Mouse (Mus musculus): ENCODE results near the gene Cpm.

Cpm gene

DNA sequence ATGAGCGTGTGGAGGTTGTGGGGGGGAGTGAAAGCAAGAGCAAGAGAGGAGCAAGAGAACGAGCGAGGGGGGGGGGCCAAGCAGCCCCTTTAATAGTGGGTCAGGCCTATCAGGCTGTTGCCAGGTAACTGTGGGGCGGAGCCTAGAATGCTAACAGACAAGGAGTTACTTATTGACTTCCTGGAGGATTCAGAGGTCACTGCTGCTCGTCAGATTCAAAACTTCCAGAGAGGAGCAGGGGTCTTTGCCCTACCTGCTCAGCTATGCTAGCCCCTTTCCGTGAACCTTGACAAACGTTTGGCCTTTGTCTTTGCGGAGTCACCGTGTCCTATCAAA lies 34.5 kb downstream of the Cpm start:
- DNase-seq (ENCODE audit: low spot score), result no peak

DNA sequence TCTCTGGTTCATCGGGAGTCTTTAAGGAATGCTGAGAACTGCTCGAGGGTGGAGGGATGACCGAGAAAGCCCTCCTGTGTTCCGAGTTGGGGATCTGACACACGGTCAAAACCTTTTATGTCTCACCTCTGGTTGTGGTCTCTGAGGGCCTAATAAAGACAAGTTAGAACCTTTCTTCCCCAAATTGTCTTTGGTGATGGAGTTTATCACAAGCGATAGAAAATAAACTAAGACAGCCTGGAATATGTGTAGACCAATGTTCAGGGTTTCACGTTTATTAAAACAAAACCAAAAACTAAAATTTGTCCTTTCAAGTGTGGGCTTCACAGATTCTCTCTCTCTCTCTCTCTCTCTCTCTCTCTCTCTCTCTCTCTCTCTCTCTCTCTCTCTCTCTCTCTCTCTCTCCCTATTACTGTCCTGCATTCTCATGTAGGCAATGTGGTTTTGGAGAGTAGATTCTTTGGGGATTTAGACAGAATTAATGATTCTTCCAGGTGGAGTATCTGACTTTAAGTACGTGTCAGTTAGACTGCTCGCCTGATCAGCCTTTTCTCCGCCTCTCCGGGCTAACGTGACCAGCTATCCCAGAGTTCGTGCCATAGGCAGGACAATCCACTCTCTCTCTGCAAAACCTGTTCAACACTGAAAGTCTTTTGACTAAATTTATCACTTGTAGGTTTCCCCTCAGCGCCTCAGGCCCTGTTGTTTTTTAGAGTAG lies 35.1 kb downstream of the Cpm start:
- DNase-seq (ENCODE audit: low spot score), result no peak

DNA sequence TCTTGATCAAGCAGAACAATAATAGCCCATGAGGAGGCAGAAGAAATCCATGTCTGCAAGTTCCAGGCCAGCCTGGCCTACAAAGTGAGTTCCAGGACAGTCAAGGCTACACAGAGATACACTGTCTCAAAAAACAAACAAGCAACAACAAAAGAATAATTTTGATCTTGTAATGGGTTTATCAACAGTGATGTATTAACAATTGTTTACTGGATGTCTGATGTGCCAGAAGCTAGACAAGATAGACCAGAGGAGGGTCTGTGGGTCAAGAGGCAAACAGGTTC lies 35.6 kb downstream of the Cpm start:
- DNase-seq (ENCODE audit: low spot score), result no peak

GRCm38 (mm10) chr10:117665376-117666275 lies 36.3 kb downstream of the Cpm start:
- no peak for DNase-seq (ENCODE audit: low spot score)

DNA sequence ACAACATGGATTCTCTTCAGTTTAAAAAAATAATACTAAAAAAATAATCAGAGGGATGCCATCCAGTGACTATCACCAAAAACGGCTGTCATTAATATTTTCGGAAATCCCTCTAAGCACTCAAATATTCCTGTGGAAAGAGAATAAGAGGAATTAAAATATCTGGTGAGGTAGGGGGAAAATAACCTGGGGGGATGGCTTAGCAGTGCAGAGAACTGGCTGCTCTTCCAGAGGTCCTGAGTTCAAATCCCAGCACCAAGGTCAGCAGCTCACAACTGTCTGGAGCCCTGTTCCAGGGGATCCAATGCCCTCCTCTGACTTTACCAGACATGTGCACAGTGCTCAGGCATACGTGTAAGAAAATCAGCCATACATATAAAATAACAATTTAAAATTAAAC lies 37.1 kb downstream of the Cpm start:
- DNase-seq (ENCODE audit: low spot score), result no peak

DNA sequence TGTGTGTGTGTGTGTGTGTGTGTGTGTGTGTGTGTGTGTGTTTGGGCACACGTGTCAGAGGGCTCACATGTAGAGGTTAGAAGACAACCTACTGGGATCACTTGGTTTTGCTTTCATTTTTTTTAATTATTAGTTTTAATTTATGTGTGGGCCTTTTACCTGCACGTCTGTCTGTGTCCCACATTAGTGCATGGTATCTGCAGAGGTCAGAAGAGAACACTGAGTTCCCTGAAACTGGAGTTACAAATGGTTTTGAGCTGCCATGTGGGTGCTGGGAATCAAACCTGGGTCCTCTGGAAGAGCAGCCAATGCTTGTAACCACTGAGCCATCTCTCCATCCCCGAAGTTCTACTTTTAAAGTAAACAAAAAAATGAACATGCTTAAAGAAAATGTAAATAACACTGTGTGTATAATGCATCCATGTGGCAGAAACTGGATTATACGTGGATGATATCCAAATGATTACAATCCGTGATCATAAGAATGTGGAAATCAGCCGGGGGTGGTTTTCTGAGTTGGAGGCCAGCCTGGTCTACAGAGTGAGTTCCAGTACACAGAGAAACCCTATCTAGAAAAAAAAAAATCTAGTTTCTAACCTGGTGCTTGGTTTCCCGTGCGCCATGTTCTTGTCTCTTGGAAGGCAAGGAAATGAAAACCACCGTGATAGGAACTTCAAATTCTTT lies 37.8 kb downstream of the Cpm start:
- DNase-seq (ENCODE audit: low spot score), result no peak

DNA sequence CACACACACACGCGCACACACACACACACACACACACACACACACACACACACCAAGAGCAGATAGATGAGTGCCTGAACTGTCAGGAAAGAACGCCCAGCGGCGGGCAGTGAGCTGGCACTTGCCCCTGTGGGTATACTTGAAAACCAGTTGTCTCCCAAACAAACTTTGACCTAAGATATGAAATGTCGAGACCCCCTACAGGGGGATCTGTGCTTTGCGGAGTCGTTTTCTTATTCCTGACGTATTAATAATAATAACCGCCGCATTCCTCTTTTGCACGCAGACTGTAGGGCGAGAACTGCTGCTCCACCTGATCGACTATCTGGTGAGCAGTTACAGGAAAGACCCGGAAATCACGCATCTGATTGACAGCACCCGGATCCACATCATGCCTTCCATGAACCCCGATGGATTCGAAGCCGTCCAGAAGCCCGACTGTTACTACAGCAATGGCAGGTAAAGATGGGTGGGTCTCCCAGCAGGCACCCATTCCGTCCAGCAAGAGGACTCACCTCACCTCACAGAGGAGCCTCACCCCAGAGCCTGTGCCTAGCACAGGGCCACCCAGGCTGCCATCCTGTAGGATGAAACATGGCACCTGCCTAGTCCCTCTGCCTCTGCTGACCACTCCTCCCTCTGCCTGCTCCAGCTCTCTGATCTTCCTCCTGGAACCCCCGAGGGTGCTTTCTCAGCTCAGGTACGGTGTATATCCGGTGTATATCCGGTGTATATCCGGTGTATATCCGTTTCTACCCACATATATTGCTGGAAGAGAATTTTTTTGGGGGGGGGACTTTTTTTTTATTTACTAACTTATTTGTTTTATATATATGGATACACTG lies 38.6 kb downstream of the Cpm start:
- no peak for DNase-seq (ENCODE audit: low spot score)

- no peak for DNase-seq (ENCODE audit: low spot score)
Observed at GRCm38 (mm10) chr10:117668546-117669300, 39.4 kb downstream of the Cpm start.

- DNase-seq (ENCODE audit: low spot score), result no peak
Observed at GRCm38 (mm10) chr10:117669449-117670090, 40.3 kb downstream of the Cpm start.

GRCm38 (mm10) chr10:117670092-117670491 lies 40.8 kb downstream of the Cpm start:
- DNase-seq (ENCODE audit: low spot score), result no peak

GRCm38 (mm10) chr10:117670791-117671190 lies 41.5 kb downstream of the Cpm start:
- DNase-seq (ENCODE audit: low spot score), result no peak

DNA sequence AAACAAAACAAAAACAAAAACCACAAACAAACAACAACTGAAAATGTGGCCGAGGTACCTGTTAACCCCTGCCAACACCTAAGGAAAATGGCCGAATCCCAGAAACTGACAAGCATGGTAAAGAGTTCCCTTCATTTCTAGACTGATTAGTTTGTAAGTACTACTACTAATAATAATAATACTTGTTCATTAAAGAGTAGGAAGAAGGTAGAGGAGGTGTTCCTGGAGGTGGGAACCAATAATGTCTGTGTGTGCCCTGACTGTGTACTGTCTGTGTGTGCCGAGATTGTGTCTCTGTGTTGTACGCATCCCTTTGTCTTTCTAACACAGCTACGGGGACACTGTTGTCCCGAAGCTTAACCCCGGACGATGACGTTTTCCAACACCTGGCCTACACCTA lies 42.0 kb downstream of the Cpm start:
- no peak for DNase-seq (ENCODE audit: low spot score)

DNA sequence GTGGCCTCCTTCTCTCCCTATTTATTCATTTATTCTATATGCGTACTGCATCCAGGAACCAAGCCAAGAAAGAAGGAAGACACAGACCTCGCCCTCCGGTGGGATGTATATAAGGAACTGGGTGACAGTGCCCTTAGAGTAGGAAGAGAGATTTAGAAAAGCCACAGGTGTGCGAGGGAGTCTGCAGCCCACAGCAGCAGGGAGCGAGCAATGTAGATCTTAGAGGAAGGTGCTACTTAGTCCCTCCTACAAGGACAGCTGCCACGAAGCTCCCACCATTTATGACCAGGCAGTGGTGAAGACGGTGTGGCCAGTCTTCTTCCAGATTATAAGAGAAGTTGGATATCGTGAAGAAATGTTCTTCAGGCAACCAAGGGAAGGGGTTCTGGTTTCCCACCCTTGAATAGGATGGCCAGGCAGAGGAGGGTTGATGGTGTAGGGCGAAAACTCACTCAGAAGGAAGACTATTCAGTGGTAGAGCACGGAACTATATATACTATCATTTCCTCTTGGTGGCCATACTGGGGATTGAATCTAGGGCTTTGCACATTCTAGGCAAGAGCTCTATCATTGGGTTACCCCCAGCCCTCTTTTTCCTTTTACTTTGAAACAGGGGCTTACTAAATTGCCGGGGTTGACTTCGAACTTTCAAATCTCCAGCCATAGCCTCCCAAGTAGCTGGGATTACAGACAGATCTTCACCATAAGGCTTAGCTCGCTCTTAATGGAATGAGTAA lies 42.8 kb downstream of the Cpm start:
- DNase-seq (ENCODE audit: low spot score), result no peak

- peak; percentile 56 for DNase-seq (ENCODE audit: low spot score)
Observed at GRCm38 (mm10) chr10:117672693-117673092, 43.4 kb downstream of the Cpm start.

GRCm38 (mm10) chr10:117673913-117674312 lies 44.6 kb downstream of the Cpm start:
- no peak for DNase-seq (ENCODE audit: low spot score)

- no peak for DNase-seq (ENCODE audit: low spot score)
Observed at GRCm38 (mm10) chr10:117674359-117675019, 45.2 kb downstream of the Cpm start.

- DNase-seq (ENCODE audit: low spot score), result peak; percentile 77
Observed at GRCm38 (mm10) chr10:117675096-117676035, 46.1 kb downstream of the Cpm start.

GRCm38 (mm10) chr10:117676036-117676643 lies 46.8 kb downstream of the Cpm start:
- peak; percentile 51 for DNase-seq (ENCODE audit: low spot score)
